In the genomic region with DNA sequence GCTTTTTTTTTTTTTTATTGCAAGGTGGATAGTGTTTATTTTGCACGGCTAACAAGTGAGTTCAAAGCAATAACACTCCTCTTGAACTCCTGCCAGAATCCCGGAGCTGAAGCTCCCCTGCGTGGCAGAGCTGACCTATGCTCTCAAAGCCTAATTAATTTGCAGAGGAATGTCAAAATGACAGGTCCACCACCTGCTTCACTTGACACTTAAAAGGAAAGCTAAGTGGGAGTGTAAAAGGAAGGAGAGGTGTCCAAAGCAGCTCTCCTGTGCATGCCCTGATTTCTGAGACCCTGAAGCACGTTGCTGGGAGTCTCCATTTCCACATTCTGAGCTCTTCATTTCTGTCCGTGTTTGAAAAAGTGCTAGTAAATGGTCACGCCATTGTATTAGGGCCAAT, we compare ENCODE assay signal across 8 mouse cellular contexts.
DNase-seq lines count a peak whose midpoint lies in the region; ATAC-seq lines count a peak whose summit lies in the region.

No protein-coding gene starts in this region.

- peaks cover 4% of the 10 kb centered on the region; the same call in 1 of the 2 replicates for H3K4me1 ChIP-seq in intestine, embryonic 14.5 days (replicated peaks; ENCODE audit: control insufficient read depth, insufficient read depth, low read length)
- no peaks in the 10 kb centered on the region for H3K4me1 ChIP-seq in liver, embryonic 15.5 days (replicated peaks)
- no peaks in the 10 kb centered on the region for H3K4me1 ChIP-seq in stomach, embryonic 15.5 days

- peak; percentile 20 for DNase-seq in cerebellum, adult 9-10 months
- DNase-seq in cerebellum, postnatal 4 days (ENCODE audit: low spot score in 2 of 2) = no peak
- DNase-seq in cerebellum, postnatal 14 days = peak; percentile 16 to 38
- no peak for DNase-seq in intestine, embryonic 14.5 days (ENCODE audit: low spot score)
- DNase-seq in right cerebral cortex, adult 2 months (ENCODE audit: low spot score in 2 of 2) = no peak
- no peak for DNase-seq in testis, postnatal 10 days (ENCODE audit: low spot score)

- H3K36me3 ChIP-seq in intestine, embryonic 14.5 days (ENCODE audit: control insufficient read depth, insufficient read depth, low read length) = no peaks in the 10 kb centered on the region
- no peaks in the 10 kb centered on the region for H3K36me3 ChIP-seq in liver, embryonic 15.5 days (replicated peaks)
- H3K36me3 ChIP-seq in stomach, embryonic 15.5 days = no peaks in the 10 kb centered on the region

- peak; percentile 76 for ATAC-seq in intestine, embryonic 14.5 days (replicated peaks; ENCODE audit: low FRiP score, low TSS enrichment, low read depth)
- no peak for ATAC-seq in liver, embryonic 15.5 days (ENCODE audit: insufficient read depth)
- ATAC-seq in stomach, embryonic 15.5 days (ENCODE audit: insufficient read depth, low FRiP score, low read depth) = peak; percentile 70; the same call in 1 of the 2 replicates

- 0 out of 2 replicates have a peak overlapping the region, but pooled peaks have one; percentile 10 for H3K9ac ChIP-seq in intestine, embryonic 14.5 days (ENCODE audit: low read length)
- H3K9ac ChIP-seq in liver, embryonic 15.5 days = no peak overlapping the region
- H3K9ac ChIP-seq in stomach, embryonic 15.5 days = no peak overlapping the region

- no peaks in the 10 kb centered on the region for H3K9me3 ChIP-seq in intestine, embryonic 14.5 days (ENCODE audit: control insufficient read depth, low read length)
- no peaks in the 10 kb centered on the region for H3K9me3 ChIP-seq in liver, embryonic 15.5 days (replicated peaks)
- H3K9me3 ChIP-seq in stomach, embryonic 15.5 days = no peaks in the 10 kb centered on the region

- H3K27me3 ChIP-seq in intestine, embryonic 14.5 days (replicated peaks; ENCODE audit: control insufficient read depth, insufficient read depth, low read length) = no peaks in the 10 kb centered on the region
- no peaks in the 10 kb centered on the region for H3K27me3 ChIP-seq in liver, embryonic 15.5 days
- H3K27me3 ChIP-seq in stomach, embryonic 15.5 days (replicated peaks) = no peaks in the 10 kb centered on the region

- 17% methylated on average over 6 of the region's 6 CpGs for WGBS in intestine, embryonic 14.5 days
- WGBS in liver, embryonic 15.5 days (ENCODE audit: insufficient replicate concordance) = 14% methylated on average over 6 of the region's 6 CpGs
- WGBS in stomach, embryonic 15.5 days = 14% methylated on average over 6 of the region's 6 CpGs

- no peak overlapping the region for H3K27ac ChIP-seq in intestine, embryonic 14.5 days (ENCODE audit: low read depth)
- H3K27ac ChIP-seq in liver, embryonic 15.5 days (replicated peaks) = no peak overlapping the region
- 0 out of 2 replicates have a peak overlapping the region, but pooled peaks have one; percentile 0 for H3K27ac ChIP-seq in stomach, embryonic 15.5 days

- H3K4me2 ChIP-seq in intestine, embryonic 14.5 days (ENCODE audit: low read length) = peak overlapping the region; percentile 51
- H3K4me2 ChIP-seq in liver, embryonic 15.5 days = peak overlapping the region; percentile 51
- peak overlapping the region; percentile 54 for H3K4me2 ChIP-seq in stomach, embryonic 15.5 days

- H3K4me3 ChIP-seq in intestine, embryonic 14.5 days (ENCODE audit: low read depth, low read length) = 0 out of 2 replicates have a peak overlapping the region, but pooled peaks have one; percentile 5
- peak overlapping the region; percentile 21 for H3K4me3 ChIP-seq in liver, embryonic 15.5 days (replicated peaks)
- H3K4me3 ChIP-seq in stomach, embryonic 15.5 days (replicated peaks) = peak overlapping the region; percentile 20

Comparison
In these comparisons a context has a peak if more than half of its experiments do, and no peak if none do; other contexts are left out.
1. DNase-seq: peak in cerebellum, adult 9-10 months (single experiment) and cerebellum, postnatal 14 days (2 of 2); none in cerebellum, postnatal 4 days (0 of 2), intestine, embryonic 14.5 days (single experiment), right cerebral cortex, adult 2 months (0 of 2) and testis, postnatal 10 days (single experiment).
2. Peak in every context shown above with its lines, with median percentiles within 50 percentile points of each other: H3K4me2 ChIP-seq and H3K4me3 ChIP-seq.